Mouse (Mus musculus) limb, embryonic 14.5 days (tissue): ENCODE data around the gene Prkaca. TPM values are rescaled to one million over a fixed set of nuclear protein-coding genes. Genes with fewer than 3 reads are reported as not detected.

Experiments used
- ATAC-seq: fragments of 200-750 bp; cut with Nextera tagmentation; 2 replicates; pipeline ENCODE4 v1.8.0; 2017; ENCODE audit warnings: low read depth, moderate number of reproducible peaks, moderate TSS enrichment; ENCODE audit not compliant: low FRiP score
- DNase-seq: peaks from one replicate; pipeline ENCODE4 v3.0.0-alpha.2; 2015; ENCODE audit warnings: low spot score
- H3K27ac ChIP-seq: fragments of 300-500 bp; sonication (generic); replicated peaks from 2 replicates; pipeline ENCODE4 v1.5.1; 2014; ENCODE audit warnings: low read depth, mild to moderate bottlenecking, low read length, moderate library complexity, mixed read lengths
- H3K27me3 ChIP-seq: fragments of 300-500 bp; sonication (generic); 2 replicates; pipeline ENCODE4 v1.6.1; 2014; ENCODE audit warnings: low read length, mixed read lengths; ENCODE audit not compliant: control insufficient read depth, insufficient read depth
- H3K36me3 ChIP-seq: fragments of 300-500 bp; sonication (generic); 2 replicates; pipeline ENCODE4 v1.6.1; 2014; ENCODE audit warnings: mild to moderate bottlenecking, low read length, moderate library complexity, mixed read lengths; ENCODE audit not compliant: control insufficient read depth, insufficient read depth
- H3K4me1 ChIP-seq: fragments of 300-500 bp; sonication (generic); 2 replicates; pipeline ENCODE4 v1.6.1; 2014; ENCODE audit warnings: antibody characterized with exemption, low read length, mixed read lengths; ENCODE audit not compliant: control insufficient read depth, insufficient read depth
- H3K4me2 ChIP-seq: fragments of 300-500 bp; sonication (generic); replicated peaks from 2 replicates; pipeline ENCODE4 v1.6.1; 2014; ENCODE audit warnings: low read depth, mild to moderate bottlenecking, low read length, moderate library complexity; ENCODE audit not compliant: severe bottlenecking
- H3K4me3 ChIP-seq: fragments of 300-500 bp; sonication (generic); replicated peaks from 2 replicates; pipeline ENCODE4 v1.5.1; 2014; ENCODE audit warnings: low read length
- H3K9ac ChIP-seq: fragments of 300-500 bp; sonication (generic); 2 replicates; pipeline ENCODE4 v1.6.1; 2014; ENCODE audit warnings: mild to moderate bottlenecking, low read depth, low read length, moderate library complexity; ENCODE audit not compliant: severe bottlenecking
- H3K9me3 ChIP-seq: fragments of 300-500 bp; sonication (generic); 2 replicates; pipeline ENCODE4 v1.6.1; 2016; ENCODE audit warnings: low read length; ENCODE audit not compliant: control insufficient read depth
- POLR2A ChIP-seq: fragments of 200-500 bp; IDR thresholded peaks from 2 replicates; pipeline ENCODE4 v1.8.0; 2012; ENCODE audit warnings: inconsistent platforms, mild to moderate bottlenecking, moderate library complexity, borderline replicate concordance; ENCODE audit not compliant: insufficient read depth, insufficient read length; ENCODE audit errors: extremely low read depth
- whole genome bisulfite sequencing: fragments of 180-500 bp; shearing (Covaris S2); extraction: QIAGEN DNeasy Blood & Tissue Kit; methylation state at CpG from one replicate; pipeline ENCODE4 v1.1.7; 2014; 5-methylcytosine and 5-hydroxymethylcytosine counted together
- polyA plus RNA-seq, 2 experiments: library from polyadenylated mRNA; depleted of rRNA in 1 of 2; stranded (reverse) in 1 of 2; unstranded in 1 of 2; fragments of >200 nt; fragmentation: Nextera tagmentation in 1 of 2; extraction: Ambion mirVana in 1 of 2; gene quantifications; 2 replicates each; pipeline versions ENCODE4 v1.2.1 to v1.2.3; 2012 to 2014

Gene Prkaca
- polyA plus RNA-seq, 2 experiments = 132 to 158 TPM

GRCm38 (mm10) chr8:84009876-84010275, 37.1 kb downstream of the Prkaca start:
- ATAC-seq = peak; percentile 72; the same call in 1 of the 2 replicates
- Histone ChIP-seq H3K27me3 (peaks cover 40% of the 10 kb centered on the region), H3K4me3 (no peak overlapping the region), H3K9me3 (no peaks in the 10 kb centered on the region), H3K9ac (no peak overlapping the region), H3K4me1 (peaks cover 23% of the 10 kb centered on the region), H3K36me3 (no peaks in the 10 kb centered on the region), H3K27ac (no peak overlapping the region), H3K4me2 (no peak overlapping the region)
- no peak for TF ChIP-seq POLR2A
- under 1% methylated on average over 11 of the region's 11 CpGs for WGBS
- peak; percentile 87 for DNase-seq

GRCm38 (mm10) chr8:84010625-84011611, 38.1 kb downstream of the Prkaca start:
- Histone ChIP-seq H3K4me2 (peak overlapping the region; percentile 95), H3K4me1 (peaks cover 23% of the 10 kb centered on the region), H3K9me3 (no peaks in the 10 kb centered on the region), H3K4me3 (peak overlapping the region; percentile 57), H3K9ac (peak overlapping the region; percentile 49), H3K36me3 (no peaks in the 10 kb centered on the region), H3K27ac (no peak overlapping the region), H3K27me3 (peaks cover 40% of the 10 kb centered on the region)
- DNase-seq (peak; percentile 68), ATAC-seq (peak; percentile 54)
- 2% methylated on average over 59 of the region's 83 CpGs for WGBS
- no peak for TF ChIP-seq POLR2A

GRCm38 (mm10) chr8:84011705-84012498, 39.1 kb downstream of the Prkaca start, which contains the start of gene 2210011C24Rik:
Gene 2210011C24Rik, minus strand, starts transcription at chr8:84012171.
- DNase-seq (no peak), ATAC-seq (no peak)
- H3K4me3 ChIP-seq = peak within 1 kb of the TSS; percentile 57
- H3K36me3 ChIP-seq = no peaks in the 10 kb centered on the region
- peaks cover 23% of the 10 kb centered on the region for H3K4me1 ChIP-seq
- TF ChIP-seq POLR2A = no peak
- under 1% methylated on average over 45 of the region's 45 CpGs for WGBS
- H3K4me2 ChIP-seq = peak within 1 kb of the TSS; percentile 95
- H3K9ac ChIP-seq = peak within 1 kb of the TSS; percentile 49
- no peaks in the 10 kb centered on the region for H3K9me3 ChIP-seq
- H3K27ac ChIP-seq = no peak within 1 kb of the TSS
- H3K27me3 ChIP-seq = peaks cover 40% of the 10 kb centered on the region

- no peak for DNase-seq
- peak overlapping the region; percentile 95 for H3K4me2 ChIP-seq
- H3K36me3 ChIP-seq = no peaks in the 10 kb centered on the region
- H3K27me3 ChIP-seq = peaks cover 40% of the 10 kb centered on the region
- peaks cover 23% of the 10 kb centered on the region for H3K4me1 ChIP-seq
- H3K9ac ChIP-seq = no peak overlapping the region
- H3K4me3 ChIP-seq = peak overlapping the region; percentile 57
- ATAC-seq = no peak
- no peak overlapping the region for H3K27ac ChIP-seq
- TF ChIP-seq POLR2A = no peak
- 7% methylated on average over 35 of the region's 35 CpGs for WGBS
- H3K9me3 ChIP-seq = no peaks in the 10 kb centered on the region
Measured at GRCm38 (mm10) chr8:84012499-84013165, 39.8 kb downstream of the Prkaca start.
